Mouse (Mus musculus) brain, adult 2 months (tissue): Measurements from ENCODE around the gene Pes1.
A peak's percentile ranks its signal among the peaks of the same experiment; 100 is the strongest.
"Not testable (repeated sequence)": the region's sequence is repeated elsewhere in the genome, so short reads cannot be mapped to it uniquely, and the experiment has no call there.

ENCODE experiments used
- DNase-seq: peaks from one replicate; pipeline ENCODE4 v3.0.0; 2011; ENCODE audit warnings: low read depth, low spot score

The Pes1 gene

DNA sequence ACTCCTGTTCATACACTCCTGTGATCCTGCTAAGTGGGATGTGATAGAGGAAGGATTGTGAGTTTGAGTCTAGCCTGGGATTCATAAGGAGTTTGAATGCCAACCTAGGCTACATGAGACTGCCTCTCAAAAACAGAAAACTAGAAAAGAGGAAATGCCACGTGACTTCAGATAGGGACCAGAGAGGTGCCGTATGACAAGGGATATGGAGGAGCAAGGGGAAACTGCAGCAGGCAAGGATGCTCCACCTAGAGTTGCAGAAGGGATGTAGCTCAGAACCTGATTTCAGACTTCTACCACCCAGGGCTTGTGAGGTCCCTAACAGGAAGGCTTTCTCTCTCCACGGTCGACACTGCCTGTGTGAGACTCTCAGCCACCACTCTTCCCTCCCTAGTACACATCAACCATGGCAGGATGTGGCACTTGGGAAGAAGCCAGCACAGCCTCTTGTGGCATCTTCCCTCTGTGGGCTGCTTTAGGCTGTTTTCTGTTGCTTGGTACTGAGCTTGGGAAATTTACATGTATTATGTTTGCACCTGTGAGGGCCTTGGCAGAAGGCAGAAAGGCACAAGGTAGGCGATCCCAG lies 41.5 kb downstream of the Pes1 start:
- peak; percentile 57 for DNase-seq

DNA sequence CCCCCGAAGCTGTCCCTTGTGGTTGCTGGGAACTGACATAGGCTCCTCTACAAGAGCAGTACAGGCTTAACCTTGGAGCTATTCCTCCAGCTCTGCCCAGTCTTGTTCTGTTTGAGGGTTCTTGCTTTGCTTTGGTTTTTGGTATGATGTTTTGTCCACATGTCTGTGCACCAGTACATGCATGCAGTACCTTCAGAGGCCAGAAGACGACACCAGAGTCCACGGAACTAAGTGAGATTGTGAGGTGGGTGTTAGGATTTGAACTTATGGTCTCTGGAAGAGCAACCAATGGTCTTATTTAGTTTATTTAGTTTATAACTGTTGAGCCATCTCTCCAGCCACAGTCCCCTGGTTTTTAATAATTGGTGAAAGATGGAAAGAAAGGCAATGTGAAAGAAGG lies 42.7 kb downstream of the Pes1 start:
- no peak for DNase-seq

DNA sequence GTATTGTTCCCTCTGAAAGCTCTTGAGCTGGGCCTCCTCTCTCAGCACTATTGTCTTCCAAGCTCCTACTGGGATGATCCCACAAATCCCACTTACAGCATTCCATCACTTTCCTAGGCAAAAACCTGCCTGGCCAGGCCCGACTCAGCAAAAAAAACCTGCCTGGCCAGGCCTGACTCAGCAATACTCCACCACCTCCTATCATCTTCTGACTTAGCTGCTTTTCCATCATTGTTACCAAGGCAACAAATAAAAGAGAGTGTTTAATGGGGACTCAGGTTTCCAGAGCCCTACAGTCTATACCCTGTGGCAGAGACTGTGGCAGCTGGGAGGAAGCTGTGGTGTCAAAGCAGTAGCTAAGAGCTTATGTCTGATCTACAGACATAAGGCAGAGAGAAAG lies 48.8 kb downstream of the Pes1 start:
- no peak for DNase-seq

DNA sequence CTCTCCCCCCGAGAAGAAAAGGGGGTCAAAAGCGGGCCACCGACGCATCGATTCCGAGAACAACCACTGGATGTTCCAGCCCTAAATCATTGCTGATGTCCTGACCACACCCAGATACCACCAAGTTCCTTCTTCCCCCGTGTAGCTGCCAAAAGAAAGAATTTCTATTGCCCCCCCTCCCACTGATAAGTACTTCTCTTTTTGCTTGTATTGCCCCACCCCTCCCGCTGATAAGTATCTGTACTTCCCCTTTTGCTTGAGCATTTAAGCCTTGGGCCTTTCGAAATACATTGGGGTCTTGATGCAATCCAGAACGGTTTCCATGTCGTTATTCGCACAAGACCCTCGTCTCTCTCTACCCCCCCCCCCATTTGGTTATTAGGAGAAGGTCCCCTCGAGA lies 52.0 kb downstream of the Pes1 start:
- DNase-seq: not testable (repeated sequence)

DNA sequence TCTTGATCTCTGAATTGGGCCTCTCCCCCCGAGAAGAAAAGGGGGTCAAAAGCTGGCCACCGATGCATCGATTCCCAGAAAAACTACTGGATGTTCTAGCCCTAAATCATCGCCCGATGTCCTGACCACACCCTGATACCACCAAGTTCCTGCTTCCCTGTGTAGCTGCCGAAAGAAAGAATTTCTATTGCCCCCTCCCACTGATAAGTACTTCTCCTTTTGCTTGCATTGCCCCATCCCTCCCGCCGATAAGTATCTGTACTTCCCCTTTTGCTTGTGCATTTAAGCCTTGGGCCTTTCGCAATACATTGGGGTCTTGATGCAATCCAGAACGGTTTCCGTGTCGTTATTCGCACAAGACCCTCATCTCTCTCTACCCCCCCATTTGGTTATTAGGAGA lies 58.3 kb downstream of the Pes1 start:
- not testable (repeated sequence) for DNase-seq

DNA sequence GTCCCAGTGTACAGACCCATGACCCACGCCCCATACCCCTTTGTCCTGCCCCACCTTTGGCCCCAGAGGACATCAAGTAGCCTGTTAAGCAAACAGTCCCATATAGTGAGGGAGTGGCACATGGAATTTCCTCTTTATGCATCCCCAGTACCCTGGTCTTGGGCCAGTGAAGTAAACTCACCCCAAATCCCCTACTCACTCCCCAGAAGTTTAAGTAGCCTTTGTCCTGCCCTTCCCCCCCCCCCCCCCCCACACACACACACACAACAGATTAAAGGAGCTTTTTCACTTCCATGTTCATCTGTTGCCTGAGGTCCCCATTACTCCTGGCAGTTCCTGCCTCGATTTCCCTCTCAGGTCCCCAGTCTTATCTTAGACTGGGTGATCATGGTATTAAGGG lies 59.5 kb downstream of the Pes1 start:
- no peak for DNase-seq

DNA sequence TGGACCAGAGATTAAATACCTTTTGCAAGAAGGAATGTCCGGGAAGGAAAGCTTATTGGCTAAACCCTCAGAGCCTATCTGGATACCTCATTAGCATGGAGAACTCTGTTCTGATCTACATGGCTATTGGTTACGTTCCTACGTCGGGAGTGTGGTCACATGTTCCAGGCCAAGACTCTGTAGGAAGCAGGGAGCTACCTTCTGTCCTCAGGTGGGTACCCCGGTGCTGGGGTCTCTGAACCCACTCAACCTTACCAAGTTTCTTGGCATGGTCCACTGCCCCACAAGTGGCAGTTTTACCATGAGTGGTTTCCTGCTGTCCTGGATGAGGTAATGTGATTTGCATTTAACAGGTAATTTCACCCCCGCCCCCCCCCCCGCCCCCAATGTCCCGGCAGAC lies 63.3 kb downstream of the Pes1 start:
- DNase-seq: no peak

DNA sequence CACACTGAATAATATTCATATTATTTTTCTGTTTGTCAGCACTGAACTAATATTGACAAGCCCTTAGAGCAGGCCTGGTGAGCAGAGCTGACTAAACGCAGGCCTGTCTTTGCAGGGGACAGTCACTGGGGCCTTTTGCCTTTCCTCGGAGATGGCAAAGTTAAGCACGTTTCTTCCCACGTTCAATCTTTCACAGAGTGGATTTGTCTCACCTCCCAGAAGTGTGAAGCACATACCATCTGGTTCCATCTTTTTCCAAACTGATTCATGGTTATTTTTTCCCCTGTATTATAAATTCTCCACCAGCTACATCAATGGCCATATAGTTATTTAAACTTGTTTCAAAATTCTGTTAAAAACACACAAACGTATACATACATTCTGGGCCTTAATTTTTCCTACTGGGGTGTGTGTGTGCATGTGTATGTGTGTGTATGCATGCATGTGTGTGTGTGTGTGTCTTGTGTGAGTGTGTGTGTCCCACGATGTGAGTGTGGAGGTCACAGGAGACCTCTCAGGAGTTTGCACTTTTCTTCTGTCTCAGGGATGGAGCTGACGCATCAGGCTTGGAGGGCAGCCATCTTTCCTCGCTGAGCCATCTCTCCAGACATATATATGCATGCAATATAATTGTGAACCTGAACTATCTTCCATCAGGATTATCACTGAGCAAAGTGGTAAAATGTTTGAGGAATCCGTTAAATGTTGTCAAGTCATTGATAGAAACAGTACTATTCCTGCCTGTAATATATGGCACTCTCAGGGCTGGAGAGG lies 64.0 kb downstream of the Pes1 start:
- peak; percentile 91 for DNase-seq

DNA sequence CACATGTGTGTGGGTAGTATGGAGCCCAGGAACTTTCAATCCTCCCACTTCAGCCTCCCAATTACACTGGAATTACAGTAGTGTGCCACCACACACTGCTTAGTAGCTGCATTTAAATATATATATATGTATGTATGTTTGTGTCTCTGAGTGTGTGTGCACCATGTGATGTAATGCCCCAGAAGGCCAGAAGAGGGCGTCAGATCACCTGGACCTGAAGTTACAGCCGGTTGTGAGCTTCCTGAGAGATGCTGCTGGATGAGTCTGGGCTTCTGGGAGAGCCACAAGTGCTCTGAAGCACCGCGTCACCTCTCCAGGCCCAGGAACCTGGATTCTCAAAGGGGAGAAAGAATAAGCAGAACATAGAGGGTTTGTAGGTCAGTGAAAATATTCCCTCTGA lies 65.6 kb downstream of the Pes1 start:
- no peak for DNase-seq
